ENCODE assay signal across 13 mouse cellular contexts in genomic region chr19:29840642-29841041, GRCm38 (mm10). TPM values are rescaled to one million over a fixed set of nuclear protein-coding genes. Genes with fewer than 3 reads are reported as not detected.
DNase-seq lines count a peak whose midpoint lies in the region; ATAC-seq and TF ChIP-seq lines count a peak whose summit lies in the region.
"Had no signal": no experiment of that assay in that cellular context is flagged by ENCODE, and none has a peak within 500 bp of the region (broad histone marks: within the 10 kb centered on the region; RNA-seq: fewer than 3 reads in every experiment).

No protein-coding gene starts in this region.

- intact Hi-C loops in heart, postnatal 36 days (cut with DNase I): no loop called here

- ATAC-seq in forebrain, postnatal 0 days: peak; percentile 80
- no peak; the same call in 1 of the 2 replicates for ATAC-seq in forebrain, embryonic 13.5 days
- ATAC-seq: hindbrain, embryonic 16.5 days had no signal

- H3K4me1 ChIP-seq in forebrain, postnatal 0 days (ENCODE audit: insufficient read depth): peaks cover 4% of the 10 kb centered on the region; the same call in 1 of the 2 replicates
- H3K4me1 ChIP-seq in forebrain, embryonic 13.5 days: peaks cover 27% of the 10 kb centered on the region

- TF ChIP-seq CTCF in forebrain, postnatal 0 days (IDR thresholded peaks at IDR 0.05; ENCODE audit: low read depth): no peak

- no peaks in the 10 kb centered on the region for H3K27me3 ChIP-seq in forebrain, postnatal 0 days (ENCODE audit: insufficient read depth, low read length)
- peaks cover 39% of the 10 kb centered on the region for H3K27me3 ChIP-seq in forebrain, embryonic 13.5 days
- H3K27me3 ChIP-seq: heart, embryonic 13.5 days had no signal

- H3K27ac ChIP-seq in forebrain, postnatal 0 days (ENCODE audit: low read depth, low read length): no peak overlapping the region
- no peak overlapping the region for H3K27ac ChIP-seq in forebrain, embryonic 13.5 days
- H3K27ac ChIP-seq: heart, embryonic 13.5 days had no signal

- no peak overlapping the region for H3K9ac ChIP-seq in forebrain, postnatal 0 days
- no peak overlapping the region for H3K9ac ChIP-seq in forebrain, embryonic 13.5 days
- H3K9ac ChIP-seq: heart, embryonic 13.5 days had no signal

- DNase-seq in forebrain, postnatal 0 days: peak; percentile 60
- DNase-seq in layer of hippocampus, adult 18-20 months (ENCODE audit: low spot score in 2 of 2): peak; percentile 22 to 63
- DNase-seq in layer of hippocampus, postnatal 25 days (ENCODE audit: extremely low spot score in 1 of 2, low spot score in 1 of 2): no peak
- DNase-seq in heart, postnatal 36 days: peak; percentile 6 to 20
- DNase-seq in skeletal muscle tissue, adult 2 months (ENCODE audit: low read depth, low spot score): peak; percentile 58
- no peak for DNase-seq in frontal cortex, postnatal 36 days (ENCODE audit: low spot score in 2 of 2)
- DNase-seq in adrenal gland, postnatal 14 days: no peak
- DNase-seq: spleen, adult 18-20 months had no signal

- H3K4me3 ChIP-seq in forebrain, postnatal 0 days (ENCODE audit: low read depth, low read length): no peak overlapping the region
- H3K4me3 ChIP-seq in forebrain, embryonic 13.5 days: no peak overlapping the region
- H3K4me3 ChIP-seq: erythroblast, embryonic 14.5 days; heart, embryonic 13.5 days had no signal

- WGBS in forebrain, postnatal 0 days: 65% methylated on average over 4 of the region's 4 CpGs
- 95% methylated on average over 4 of the region's 4 CpGs for WGBS in forebrain, embryonic 13.5 days

- H3K36me3 ChIP-seq in forebrain, postnatal 0 days (ENCODE audit: insufficient read depth): no peaks in the 10 kb centered on the region
- no peaks in the 10 kb centered on the region for H3K36me3 ChIP-seq in forebrain, embryonic 13.5 days (ENCODE audit: poor library complexity, severe bottlenecking)
- H3K36me3 ChIP-seq: heart, embryonic 13.5 days had no signal

- H3K9me3 ChIP-seq in forebrain, postnatal 0 days (ENCODE audit: low read length): no peaks in the 10 kb centered on the region
- no peaks in the 10 kb centered on the region for H3K9me3 ChIP-seq in forebrain, embryonic 13.5 days (replicated peaks)
- H3K9me3 ChIP-seq: heart, embryonic 13.5 days had no signal

- no peak overlapping the region for H3K4me2 ChIP-seq in forebrain, postnatal 0 days (ENCODE audit: low read depth)
- H3K4me2 ChIP-seq in forebrain, embryonic 13.5 days: no peak overlapping the region
- H3K4me2 ChIP-seq: heart, embryonic 13.5 days; liver, embryonic 11.5 days had no signal

RNA-seq across cellular contexts. Expression of gene Ranbp6, which starts 27.9 kb away (rescaled TPM):
- 48.5 and 58.7 TPM in 2 replicates for total RNA-seq in forebrain, postnatal 0 days (2014; rRNA removed)
- 26.4 and 32.2 TPM in 2 replicates for polyA plus RNA-seq in forebrain, postnatal 0 days (2015; fragmentation: Nextera tagmentation; extraction: Ambion mirVana)
- 35.8 and 37.0 TPM in 2 replicates for polyA plus RNA-seq in forebrain, embryonic 13.5 days (2015; fragmentation: Nextera tagmentation; extraction: Ambion mirVana)
- total RNA-seq in layer of hippocampus, adult 18-20 months (2021): 10 to 100 TPM; 34.8 to 35.0 TPM
- 10 to 100 TPM; 31.8 to 36.4 TPM for total RNA-seq in layer of hippocampus, postnatal 25 days (2021)
- total RNA-seq in heart, postnatal 36 days (2021): 10 to 100 TPM; 11.6 to 13.8 TPM
- 13.4 and 16.7 TPM in 2 replicates for total RNA-seq in adrenal gland, postnatal 14 days (2021)

RNA-seq across cellular contexts. Expression of gene 9930021J03Rik, which starts 34.9 kb away (rescaled TPM):
- total RNA-seq in forebrain, postnatal 0 days (2014; rRNA removed): 29.7 and 35.0 TPM in 2 replicates
- polyA plus RNA-seq in forebrain, postnatal 0 days (2015; fragmentation: Nextera tagmentation; extraction: Ambion mirVana): 4.5 and 5.7 TPM in 2 replicates
- polyA plus RNA-seq in forebrain, embryonic 13.5 days (2015; fragmentation: Nextera tagmentation; extraction: Ambion mirVana): 7.0 and 7.6 TPM in 2 replicates
- total RNA-seq in layer of hippocampus, adult 18-20 months (2021): 10 to 100 TPM; 40.6 to 40.8 TPM
- 10 to 100 TPM; 32.9 to 35.0 TPM for total RNA-seq in layer of hippocampus, postnatal 25 days (2021)
- 10 to 100 TPM; 11.1 to 13.0 TPM for total RNA-seq in heart, postnatal 36 days (2021)
- total RNA-seq in adrenal gland, postnatal 14 days (2021): 16.4 and 16.6 TPM in 2 replicates

Comparison
In these comparisons a context has a peak if more than half of its experiments do, and no peak if none do; other contexts are left out.
1. DNase-seq: peak in forebrain, postnatal 0 days (single experiment), layer of hippocampus, adult 18-20 months (2 of 2), heart, postnatal 36 days (2 of 2) and skeletal muscle tissue, adult 2 months (single experiment); none in layer of hippocampus, postnatal 25 days (0 of 2), frontal cortex, postnatal 36 days (0 of 2) and adrenal gland, postnatal 14 days (single experiment).